Mouse (Mus musculus) mouse embryonic stem cell (cell line): Measurements from ENCODE around the gene Hgd.
"Not testable (repeated sequence)": the region's sequence is repeated elsewhere in the genome, so short reads cannot be mapped to it uniquely, and the experiment has no call there.

ENCODE experiments used
- in situ Hi-C, 2 experiments: fragments of 300-500 bp; cut with MboI; formaldehyde crosslinking; loops; 1 replicate in 1 of 2; 3 replicates in 1 of 2; pipeline ENCODE4 v1.14.3; 2019 to 2020; ENCODE audit warnings: low sequenced_read_pairs in 2 of 2, low pct_unique_long_range_greater_than_20kb in 1 of 2, mixed read lengths in 1 of 2; ENCODE audit not compliant: unreplicated experiment in 1 of 2

Gene Hgd

GRCm38 (mm10) chr16:37616104-37616503, 36.2 kb downstream of the Hgd start:
- in situ Hi-C loops, result no loop called here

DNA sequence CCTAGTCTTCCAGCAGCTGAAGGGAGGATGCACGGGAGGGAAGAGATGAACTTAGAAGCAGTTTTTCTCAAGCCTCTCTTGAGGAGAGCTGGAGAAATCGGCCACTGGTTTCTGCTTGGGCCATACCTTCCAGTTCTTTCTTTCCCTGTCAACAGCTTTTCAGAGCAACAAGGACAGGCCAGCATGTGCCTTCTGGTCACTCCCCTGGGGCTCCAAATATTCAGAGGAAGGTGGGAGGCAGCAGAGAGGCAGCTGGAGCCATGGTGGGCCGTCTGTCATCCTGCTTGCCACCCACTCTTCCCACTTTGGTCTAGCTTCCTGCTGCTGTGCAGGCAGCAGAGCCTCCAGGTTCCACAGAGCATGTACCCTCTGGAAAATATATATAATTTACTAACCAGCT, 37.7 kb downstream of the Hgd start:
- in situ Hi-C loops, result no loop called here

DNA sequence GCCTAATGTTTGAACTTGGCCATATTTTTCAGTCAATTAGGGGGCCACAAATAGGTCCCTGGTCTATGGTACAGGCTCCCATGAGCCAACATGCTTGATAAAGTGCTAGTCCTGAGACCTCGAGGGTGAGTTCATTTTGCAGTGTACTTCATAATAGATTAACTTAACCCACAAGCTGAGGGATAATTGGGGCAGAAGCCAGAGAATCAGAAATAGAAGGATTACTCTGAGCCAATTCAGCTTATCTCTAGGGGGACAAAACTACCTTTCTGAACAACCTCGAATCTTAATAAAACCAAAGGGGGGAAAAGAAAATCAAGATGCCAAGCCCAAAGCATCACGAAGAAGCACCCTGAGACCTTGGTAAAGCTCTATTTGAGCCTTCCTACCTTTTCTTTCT, 42.5 kb downstream of the Hgd start:
- in situ Hi-C loops, result no loop called here

DNA sequence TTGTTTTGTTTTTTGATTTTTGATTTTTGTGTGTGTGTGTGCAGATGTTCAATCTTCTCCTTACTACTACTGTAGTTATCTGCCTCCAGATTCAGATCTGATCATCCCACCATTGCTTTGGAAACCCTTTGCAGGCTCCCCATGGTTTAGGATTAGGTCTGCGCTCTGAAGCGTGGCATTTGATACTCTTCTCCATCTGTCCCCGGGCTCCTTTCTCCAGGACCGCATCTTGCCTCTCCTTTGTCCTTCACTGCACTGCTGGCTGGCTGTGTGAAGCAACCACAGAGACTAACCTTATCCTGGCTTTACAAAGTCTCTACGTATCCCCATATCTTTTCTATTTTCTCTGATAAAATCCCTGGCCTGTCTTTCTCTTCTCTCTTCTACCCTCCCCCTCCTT, 43.0 kb downstream of the Hgd start:
- in situ Hi-C loops, result no loop called here

DNA sequence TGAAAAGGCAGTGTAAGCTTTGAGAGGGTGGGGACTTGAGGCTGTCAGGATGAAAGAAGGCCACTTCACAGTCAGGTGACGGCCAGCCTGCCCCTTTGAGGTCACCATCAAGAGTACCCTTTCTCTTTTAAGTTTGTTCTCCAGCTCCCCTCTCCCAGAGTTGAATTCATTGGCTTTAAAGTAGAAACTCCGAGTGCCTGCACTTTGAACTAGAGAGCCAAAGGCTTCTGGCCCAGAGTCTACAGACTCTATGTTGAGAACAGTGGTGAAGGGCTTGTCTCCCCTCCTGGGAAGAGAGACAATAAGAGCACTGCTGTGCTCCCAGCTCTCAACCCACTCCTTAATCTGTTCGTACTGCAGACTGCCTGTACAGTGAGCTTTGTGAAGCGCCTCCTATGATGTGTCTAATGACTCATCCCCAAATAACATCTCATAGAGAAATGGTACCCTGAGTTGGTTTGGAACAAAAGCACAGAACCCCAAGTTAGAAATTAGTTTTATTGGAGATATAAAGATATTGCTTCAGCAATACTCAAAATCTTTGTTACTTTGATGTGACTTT, 46.5 kb downstream of the Hgd start:
- in situ Hi-C loops, result no loop called here

- in situ Hi-C loops, result no loop called here
Observed at GRCm38 (mm10) chr16:37628336-37628735, 48.4 kb downstream of the Hgd start.

DNA sequence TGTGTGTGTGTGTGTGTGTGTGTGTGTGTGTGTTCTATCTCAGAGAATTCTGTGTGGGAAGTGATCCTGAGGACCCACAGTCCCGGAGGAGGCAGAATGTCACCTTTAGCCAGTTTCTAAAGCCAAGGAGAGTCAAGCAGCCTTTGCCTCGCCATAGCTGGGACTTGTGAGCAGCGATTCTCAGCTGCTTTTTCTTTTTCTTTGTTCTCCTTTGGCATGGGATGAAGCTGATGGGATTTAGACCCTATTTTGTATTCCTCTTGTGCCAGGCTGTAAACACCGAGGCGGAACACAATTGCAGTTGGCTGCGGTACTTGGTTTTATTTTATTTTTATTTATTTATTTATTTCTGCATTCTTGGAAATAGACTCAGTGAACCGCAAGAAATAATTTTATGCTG, 49.1 kb downstream of the Hgd start:
- in situ Hi-C loops, result no loop called here

GRCm38 (mm10) chr16:37634578-37634977, 54.6 kb downstream of the Hgd start:
- in situ Hi-C loops, result no loop called here

DNA sequence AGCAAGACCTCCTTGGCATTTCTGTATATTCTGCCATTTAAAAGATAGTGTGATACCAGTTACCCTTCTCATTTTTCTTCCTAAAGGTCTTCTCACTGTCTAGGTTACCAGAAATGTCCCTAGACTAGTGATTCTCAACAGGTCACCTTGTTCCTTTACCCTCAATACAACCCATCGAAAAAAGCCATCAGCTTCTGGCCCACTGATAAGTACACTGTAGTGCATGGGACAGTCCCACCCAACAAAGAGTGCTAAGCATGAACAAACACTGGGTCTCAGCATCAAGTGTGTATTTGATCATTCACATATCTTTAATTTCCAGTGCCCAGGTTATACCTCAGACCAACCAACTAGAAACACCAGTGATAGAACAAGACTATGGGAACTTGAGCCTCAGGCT, 55.1 kb downstream of the Hgd start:
- in situ Hi-C loops, result no loop called here

- in situ Hi-C loops, result no loop called here
Observed at GRCm38 (mm10) chr16:37636107-37636506, 56.2 kb downstream of the Hgd start.

DNA sequence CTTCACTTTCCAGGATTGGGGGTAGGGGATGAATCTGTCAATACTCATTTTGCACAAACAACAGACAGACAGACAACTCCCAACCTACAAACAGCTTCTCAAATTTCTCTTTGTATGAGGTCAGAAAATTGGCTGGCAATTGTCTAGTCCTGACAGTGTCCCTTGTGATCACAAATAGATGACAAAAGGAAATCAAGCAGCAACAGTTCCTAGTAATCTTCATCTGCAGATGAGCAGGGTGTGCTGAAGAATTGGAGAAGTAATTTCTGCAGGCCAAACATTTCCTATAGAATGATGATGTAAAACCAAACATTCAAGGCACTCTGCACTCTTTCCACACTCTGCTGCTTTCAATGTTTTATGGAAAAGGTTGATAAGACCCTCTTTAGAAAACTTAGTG, 57.8 kb downstream of the Hgd start:
- in situ Hi-C loops, result no loop called here

DNA sequence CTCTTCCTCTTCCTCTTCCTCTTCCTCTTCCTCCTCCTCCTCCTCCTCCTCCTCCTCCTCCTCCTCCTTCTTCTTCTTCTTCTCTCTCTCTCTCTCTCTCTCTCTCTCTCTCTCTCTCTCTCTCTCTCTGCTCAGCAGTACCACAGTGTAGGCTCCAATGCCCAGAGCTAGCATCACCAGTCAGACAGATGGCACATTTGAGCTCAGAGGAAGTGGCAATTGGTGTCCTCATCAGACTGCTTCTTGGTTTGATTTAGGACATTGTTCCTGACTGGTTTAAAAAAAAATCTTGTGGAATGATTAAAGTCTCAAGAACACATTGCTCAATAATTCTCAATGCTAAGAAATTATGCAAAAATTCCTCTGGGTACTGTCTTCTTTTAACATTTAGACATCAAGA, 60.6 kb downstream of the Hgd start:
- in situ Hi-C loops, result not testable (repeated sequence)

DNA sequence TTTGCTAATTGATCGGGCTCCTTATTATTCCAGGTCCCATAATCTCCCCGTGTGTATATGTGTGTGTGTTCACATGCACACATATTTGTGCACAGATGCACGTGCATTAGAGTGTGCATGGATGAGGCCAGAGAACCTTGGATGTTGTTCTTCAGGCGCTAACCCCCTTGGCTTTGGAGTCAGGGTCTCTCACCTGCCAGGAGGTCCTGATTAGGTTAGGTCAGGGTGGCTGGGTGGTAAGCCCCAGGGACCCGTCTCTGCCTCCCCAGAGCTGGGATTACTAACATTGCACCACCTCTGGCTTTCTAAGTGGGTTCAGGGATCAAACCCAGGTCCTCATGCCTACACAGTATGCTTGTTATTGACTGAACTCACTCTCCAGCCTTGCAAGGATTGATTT, 64.5 kb downstream of the Hgd start:
- in situ Hi-C loops, result no loop called here

DNA sequence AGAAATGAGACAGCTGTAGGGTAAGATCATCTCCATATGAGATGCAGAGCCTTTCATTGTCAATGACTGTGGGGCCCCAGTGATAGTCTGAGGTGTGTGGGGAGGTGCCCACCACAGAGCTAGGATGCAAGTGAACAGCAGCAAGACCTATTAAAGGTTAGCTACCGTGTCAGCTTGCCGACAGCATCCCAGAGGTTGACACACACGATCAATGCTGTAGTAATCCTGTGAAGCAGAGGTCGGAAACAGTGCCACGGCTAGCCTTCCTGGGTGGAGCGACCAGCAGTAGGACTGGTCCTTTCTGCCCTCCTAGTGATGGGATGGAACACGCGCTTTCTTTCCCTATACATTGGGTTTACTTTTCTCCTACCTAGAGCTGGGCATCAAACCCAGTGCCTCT, 65.3 kb downstream of the Hgd start:
- in situ Hi-C loops, result no loop called here

GRCm38 (mm10) chr16:37645799-37646198, 65.8 kb downstream of the Hgd start:
- in situ Hi-C loops, result no loop called here

- in situ Hi-C loops, result no loop called here
Observed at GRCm38 (mm10) chr16:37647067-37647466, 67.1 kb downstream of the Hgd start.

GRCm38 (mm10) chr16:37647936-37648335, 68.0 kb downstream of the Hgd start:
- in situ Hi-C loops, result no loop called here

DNA sequence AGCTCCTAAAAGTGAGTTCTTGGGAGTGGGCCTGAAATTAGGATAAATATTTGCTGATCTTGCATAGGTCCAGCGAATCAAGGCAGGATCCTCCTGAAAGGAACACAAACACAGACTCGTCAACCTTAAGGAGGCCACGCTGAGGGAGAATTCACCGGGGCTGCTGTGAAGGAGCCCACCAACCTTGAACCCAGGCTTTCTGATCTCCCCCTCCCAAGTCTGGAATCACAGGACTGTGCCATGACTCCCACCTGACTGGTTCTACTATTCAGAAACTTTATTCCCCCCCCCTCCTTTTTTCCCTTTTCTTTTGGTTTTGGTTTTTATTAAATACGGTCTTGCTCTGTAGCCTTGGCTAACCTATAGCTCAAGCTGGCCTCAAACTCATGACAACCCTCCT, 69.1 kb downstream of the Hgd start:
- in situ Hi-C loops, result no loop called here

DNA sequence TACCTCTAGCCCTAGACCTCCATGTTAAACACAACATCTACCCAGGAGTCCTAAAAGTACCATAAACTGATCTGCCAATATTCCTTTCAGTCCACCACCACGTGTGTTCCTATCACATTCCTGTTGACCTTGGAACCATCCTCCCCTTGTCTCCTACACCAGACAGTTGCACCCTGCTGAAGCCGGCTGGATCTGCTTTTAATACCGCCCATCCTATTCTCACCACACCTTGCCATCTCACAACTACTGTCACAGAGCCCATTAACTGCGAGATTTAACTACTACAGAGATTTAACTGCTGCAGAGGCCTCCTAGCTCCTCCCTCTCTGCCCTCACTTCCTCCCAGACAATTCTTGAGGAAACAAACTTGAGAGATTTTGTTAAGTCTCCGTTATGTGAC, 71.5 kb downstream of the Hgd start:
- in situ Hi-C loops, result no loop called here

GRCm38 (mm10) chr16:37652654-37653053, 72.7 kb downstream of the Hgd start:
- in situ Hi-C loops, result no loop called here

- in situ Hi-C loops, result no loop called here
Observed at GRCm38 (mm10) chr16:37653058-37653457, 73.1 kb downstream of the Hgd start.
